Mouse (Mus musculus) neural tube, embryonic 11.5 days (tissue): ENCODE data around the gene Arhgap21. TPM values are rescaled to one million over a fixed set of nuclear protein-coding genes. Genes with fewer than 3 reads are reported as not detected.

ENCODE experiments used
- ATAC-seq: fragments of 200-750 bp; cut with Nextera tagmentation; 2 replicates; pipeline ENCODE4 v1.8.0; 2017; ENCODE audit warnings: moderate number of reproducible peaks, mild to moderate bottlenecking, moderate TSS enrichment, moderate library complexity; ENCODE audit not compliant: insufficient read depth, low FRiP score, low TSS enrichment
- DNase-seq: peaks from one replicate; pipeline ENCODE4 v3.0.0-alpha.2; 2015; ENCODE audit warnings: low spot score
- H3K27ac ChIP-seq: fragments of 300-500 bp; sonication (generic); 2 replicates; pipeline ENCODE4 v1.5.1; 2014; ENCODE audit warnings: low read depth, mild to moderate bottlenecking, low read length
- H3K27me3 ChIP-seq: fragments of 300-500 bp; sonication (generic); 2 replicates; pipeline ENCODE4 v1.6.1; 2014; ENCODE audit warnings: mild to moderate bottlenecking, low read length, mixed read lengths; ENCODE audit not compliant: control insufficient read depth, insufficient read depth
- H3K36me3 ChIP-seq: fragments of 300-500 bp; sonication (generic); 2 replicates; pipeline ENCODE4 v1.6.1; 2014; ENCODE audit warnings: mild to moderate bottlenecking, low read length, moderate library complexity, mixed read lengths; ENCODE audit not compliant: control insufficient read depth, insufficient read depth
- H3K4me1 ChIP-seq: fragments of 300-500 bp; sonication (generic); 2 replicates; pipeline ENCODE4 v1.6.1; 2014; ENCODE audit warnings: low read length, mixed read lengths; ENCODE audit not compliant: control insufficient read depth, insufficient read depth
- H3K4me2 ChIP-seq: fragments of 300-500 bp; sonication (generic); 2 replicates; pipeline ENCODE4 v1.6.1; 2014; ENCODE audit warnings: low read depth, mild to moderate bottlenecking, moderate library complexity
- H3K4me3 ChIP-seq: fragments of 300-500 bp; sonication (generic); 2 replicates; pipeline ENCODE4 v1.5.1; 2014; ENCODE audit warnings: low read depth, low read length
- H3K9ac ChIP-seq: fragments of 300-500 bp; sonication (generic); 2 replicates; pipeline ENCODE4 v1.6.1; 2014; ENCODE audit warnings: mild to moderate bottlenecking, low read length
- H3K9me3 ChIP-seq: fragments of 300-500 bp; sonication (generic); 2 replicates; pipeline ENCODE4 v1.6.1; 2016; ENCODE audit warnings: low read length; ENCODE audit not compliant: control insufficient read depth
- WGBS: fragments of 180-500 bp; shearing (Covaris S2); extraction: QIAGEN DNeasy Blood & Tissue Kit; methylation state at CpG from one replicate; pipeline ENCODE4 v1.1.7; 2014; 5-methylcytosine and 5-hydroxymethylcytosine counted together
- polyA plus RNA-seq: library from polyadenylated mRNA; unstranded; fragments of >200 nt; fragmentation: Nextera tagmentation; extraction: Ambion mirVana; gene quantifications from 2 replicates; pipeline ENCODE4 v1.2.1, GENCODE M21; 2014

Arhgap21 gene
- polyA plus RNA-seq, 1 experiment from 2014 or later, result 50.0 TPM

DNA sequence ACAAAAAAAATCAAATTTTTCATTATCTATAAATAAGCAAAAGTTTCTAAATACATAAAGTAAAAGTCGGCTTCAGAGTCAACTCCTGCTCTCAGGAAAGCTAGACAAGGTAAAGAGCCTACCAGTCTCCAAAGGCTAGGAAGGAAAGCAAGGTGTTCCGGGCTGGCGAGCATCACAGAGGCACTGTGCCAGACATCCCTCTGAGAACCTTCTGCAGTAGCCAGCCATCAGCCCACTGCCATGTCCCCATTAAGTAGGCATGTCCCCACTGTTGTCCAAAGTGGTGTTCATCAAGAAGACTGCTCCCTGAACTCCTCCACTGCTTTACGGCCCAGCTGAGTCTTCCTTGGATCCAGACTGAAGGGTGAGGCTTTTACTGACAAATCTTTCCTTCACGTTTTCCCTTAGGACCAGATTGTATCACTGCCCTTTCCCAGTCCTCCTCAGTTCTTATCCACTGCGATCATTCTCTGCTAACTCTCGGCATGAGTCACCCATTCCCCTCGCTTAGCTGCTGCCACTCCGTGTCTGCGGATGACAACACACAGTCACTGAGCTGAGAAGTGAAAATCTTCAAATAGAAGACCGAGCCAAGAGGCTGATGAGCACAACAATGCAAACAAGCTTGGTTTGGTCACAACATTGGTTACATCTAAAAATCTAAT, 65.6 kb downstream of the Arhgap21 start:
- no peaks in the 10 kb centered on the region; the same call in 1 of the 2 replicates for H3K36me3 ChIP-seq
- ATAC-seq, result no peak
- H3K27me3 ChIP-seq, result no peaks in the 10 kb centered on the region
- no peak overlapping the region for H3K4me3 ChIP-seq
- no peak for DNase-seq
- no peak overlapping the region for H3K27ac ChIP-seq
- no peaks in the 10 kb centered on the region for H3K9me3 ChIP-seq
- H3K4me1 ChIP-seq, result no peaks in the 10 kb centered on the region
- 90% methylated on average over 11 of the region's 11 CpGs for WGBS
- H3K4me2 ChIP-seq, result no peak overlapping the region
- no peak overlapping the region for H3K9ac ChIP-seq

GRCm38 (mm10) chr2:20901916-20902315, 66.8 kb downstream of the Arhgap21 start:
- H3K4me2 ChIP-seq, result no peak overlapping the region
- ATAC-seq (no peak), DNase-seq (no peak)
- no peaks in the 10 kb centered on the region for H3K4me1 ChIP-seq
- no peaks in the 10 kb centered on the region for H3K9me3 ChIP-seq
- H3K4me3 ChIP-seq, result no peak overlapping the region
- H3K27me3 ChIP-seq, result no peaks in the 10 kb centered on the region
- no peak overlapping the region for H3K27ac ChIP-seq
- no peak overlapping the region for H3K9ac ChIP-seq
- WGBS, result 93% methylated on average over 4 of the region's 4 CpGs
- H3K36me3 ChIP-seq, result no peaks in the 10 kb centered on the region; the same call in 1 of the 2 replicates

GRCm38 (mm10) chr2:20899301-20899700, 69.4 kb downstream of the Arhgap21 start:
- Histone ChIP-seq H3K4me1 (no peaks in the 10 kb centered on the region), H3K27me3 (no peaks in the 10 kb centered on the region), H3K4me2 (no peak overlapping the region), H3K4me3 (no peak overlapping the region), H3K36me3 (no peaks in the 10 kb centered on the region; the same call in 1 of the 2 replicates), H3K27ac (no peak overlapping the region), H3K9me3 (no peaks in the 10 kb centered on the region), H3K9ac (no peak overlapping the region)
- DNase-seq (no peak), ATAC-seq (no peak)
- whole genome bisulfite sequencing, result 85% methylated on average over 9 of the region's 9 CpGs

DNA sequence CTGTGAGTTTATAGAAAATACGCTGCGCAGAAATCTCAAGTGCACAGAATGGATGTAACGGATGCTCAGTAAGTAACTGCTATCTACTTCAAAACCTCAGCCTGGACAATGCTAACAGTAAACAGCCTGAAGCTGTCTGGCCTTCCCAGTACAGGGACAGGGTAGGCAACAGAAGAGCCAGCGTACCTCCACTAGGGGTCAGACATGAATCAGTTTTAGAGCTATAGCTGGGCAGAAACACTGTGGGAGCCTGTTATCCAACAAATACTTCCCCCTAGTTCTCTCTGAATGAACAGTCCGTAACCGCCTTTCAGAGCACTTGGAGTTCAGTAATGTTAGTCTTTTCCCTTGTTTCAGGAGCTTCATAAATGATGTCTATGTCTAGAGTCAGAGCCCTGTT, 70.0 kb downstream of the Arhgap21 start:
- Histone ChIP-seq H3K9me3 (no peaks in the 10 kb centered on the region), H3K9ac (no peak overlapping the region), H3K27ac (no peak overlapping the region), H3K4me1 (no peaks in the 10 kb centered on the region), H3K27me3 (no peaks in the 10 kb centered on the region), H3K36me3 (no peaks in the 10 kb centered on the region; the same call in 1 of the 2 replicates), H3K4me2 (no peak overlapping the region), H3K4me3 (no peak overlapping the region)
- DNase-seq (peak; percentile 61), ATAC-seq (peak; percentile 83)
- WGBS, result 50% methylated on average over 6 of the region's 6 CpGs

DNA sequence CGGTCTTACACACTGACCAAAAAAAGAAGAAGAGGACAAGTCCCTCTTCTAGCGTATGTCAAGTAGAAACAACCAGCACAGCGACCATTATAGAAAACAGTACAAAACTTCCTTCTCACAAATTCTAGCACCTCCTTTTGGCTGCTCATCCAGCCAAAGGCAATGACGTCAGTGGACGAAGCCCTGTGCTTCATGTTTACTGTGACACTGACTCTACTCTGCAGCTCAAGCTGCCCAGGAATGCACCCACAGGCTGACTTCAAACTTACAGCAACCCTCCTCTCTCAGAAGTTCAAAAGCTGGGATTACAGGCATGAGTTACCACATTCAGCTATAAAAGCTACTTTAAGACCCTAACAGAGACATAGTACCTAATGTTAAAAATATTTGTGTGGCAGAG, 72.2 kb downstream of the Arhgap21 start:
- no peak overlapping the region for H3K4me2 ChIP-seq
- no peak overlapping the region for H3K9ac ChIP-seq
- no peaks in the 10 kb centered on the region for H3K4me1 ChIP-seq
- DNase-seq (no peak), ATAC-seq (no peak)
- no peak overlapping the region for H3K4me3 ChIP-seq
- no peaks in the 10 kb centered on the region for H3K36me3 ChIP-seq
- no peaks in the 10 kb centered on the region for H3K9me3 ChIP-seq
- no peaks in the 10 kb centered on the region for H3K27me3 ChIP-seq
- 88% methylated on average over 5 of the region's 5 CpGs for WGBS
- H3K27ac ChIP-seq, result no peak overlapping the region

DNA sequence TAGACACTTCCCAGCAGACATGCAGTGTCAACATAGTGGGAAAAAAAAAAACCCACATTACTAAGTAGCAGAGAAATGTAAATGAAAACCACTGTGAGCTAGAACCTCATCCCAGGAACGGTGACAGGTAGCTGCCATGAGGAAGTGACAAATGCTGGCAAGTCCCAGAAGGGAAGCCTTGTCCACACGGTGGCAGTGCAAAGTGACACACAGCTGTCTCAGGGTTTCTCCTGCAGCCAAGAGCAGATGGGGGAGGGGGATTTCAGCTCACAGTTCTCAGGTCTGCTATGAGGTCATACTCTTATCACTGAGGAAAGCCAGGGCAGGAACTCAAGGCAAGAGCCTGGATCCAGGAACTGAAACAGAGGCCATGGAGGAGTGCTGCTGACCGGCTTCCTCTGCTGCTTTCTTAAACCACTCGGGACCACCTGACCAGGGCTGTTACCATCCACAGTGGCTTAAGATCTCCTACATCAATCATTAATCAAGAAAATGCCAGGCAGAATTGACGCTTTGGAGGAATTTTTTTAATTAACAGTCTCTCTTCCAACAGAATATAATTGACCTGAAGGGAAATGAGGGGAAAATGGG, 74.5 kb downstream of the Arhgap21 start:
- WGBS, result 54% methylated on average over 5 of the region's 5 CpGs
- Histone ChIP-seq H3K4me1 (no peaks in the 10 kb centered on the region), H3K4me3 (no peak overlapping the region), H3K36me3 (no peaks in the 10 kb centered on the region), H3K9ac (no peak overlapping the region), H3K4me2 (no peak overlapping the region), H3K27ac (no peak overlapping the region), H3K9me3 (no peaks in the 10 kb centered on the region), H3K27me3 (no peaks in the 10 kb centered on the region)
- DNase-seq (peak; percentile 48), ATAC-seq (peak; percentile 52)

DNA sequence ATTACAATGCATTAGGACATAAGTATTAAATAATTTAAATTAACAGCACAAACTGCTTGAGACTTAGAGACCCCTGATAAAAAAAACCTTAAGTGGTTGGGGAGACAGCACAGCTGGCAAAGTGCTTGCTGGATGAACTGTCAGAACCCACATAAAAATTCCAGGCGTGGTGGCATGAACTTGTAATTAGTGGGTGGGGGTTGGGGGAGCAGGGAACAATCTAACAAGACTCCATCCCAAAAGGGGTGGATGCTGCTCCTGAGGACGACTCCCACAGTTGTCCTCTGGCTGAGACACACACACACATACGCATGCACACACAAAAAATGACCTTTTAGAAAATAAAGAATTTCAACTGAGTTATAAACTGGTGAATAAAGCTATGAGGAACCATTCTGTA, 79.9 kb downstream of the Arhgap21 start:
- WGBS, result 62% methylated on average over 3 of the region's 3 CpGs
- Histone ChIP-seq H3K9ac (no peak overlapping the region), H3K27ac (no peak overlapping the region), H3K36me3 (no peaks in the 10 kb centered on the region), H3K4me3 (no peak overlapping the region), H3K9me3 (no peaks in the 10 kb centered on the region), H3K4me1 (no peaks in the 10 kb centered on the region), H3K27me3 (no peaks in the 10 kb centered on the region), H3K4me2 (no peak overlapping the region)
- ATAC-seq, result no peak
- no peak for DNase-seq

GRCm38 (mm10) chr2:20883288-20883687, 85.4 kb downstream of the Arhgap21 start:
- Histone ChIP-seq H3K27me3 (no peaks in the 10 kb centered on the region), H3K4me1 (no peaks in the 10 kb centered on the region), H3K4me2 (no peak overlapping the region), H3K9me3 (no peaks in the 10 kb centered on the region), H3K36me3 (peaks cover 23% of the 10 kb centered on the region), H3K27ac (no peak overlapping the region), H3K9ac (no peak overlapping the region), H3K4me3 (no peak overlapping the region)
- WGBS, result 92% methylated on average over 8 of the region's 8 CpGs
- DNase-seq (no peak), ATAC-seq (no peak)
